In the genomic region with DNA sequence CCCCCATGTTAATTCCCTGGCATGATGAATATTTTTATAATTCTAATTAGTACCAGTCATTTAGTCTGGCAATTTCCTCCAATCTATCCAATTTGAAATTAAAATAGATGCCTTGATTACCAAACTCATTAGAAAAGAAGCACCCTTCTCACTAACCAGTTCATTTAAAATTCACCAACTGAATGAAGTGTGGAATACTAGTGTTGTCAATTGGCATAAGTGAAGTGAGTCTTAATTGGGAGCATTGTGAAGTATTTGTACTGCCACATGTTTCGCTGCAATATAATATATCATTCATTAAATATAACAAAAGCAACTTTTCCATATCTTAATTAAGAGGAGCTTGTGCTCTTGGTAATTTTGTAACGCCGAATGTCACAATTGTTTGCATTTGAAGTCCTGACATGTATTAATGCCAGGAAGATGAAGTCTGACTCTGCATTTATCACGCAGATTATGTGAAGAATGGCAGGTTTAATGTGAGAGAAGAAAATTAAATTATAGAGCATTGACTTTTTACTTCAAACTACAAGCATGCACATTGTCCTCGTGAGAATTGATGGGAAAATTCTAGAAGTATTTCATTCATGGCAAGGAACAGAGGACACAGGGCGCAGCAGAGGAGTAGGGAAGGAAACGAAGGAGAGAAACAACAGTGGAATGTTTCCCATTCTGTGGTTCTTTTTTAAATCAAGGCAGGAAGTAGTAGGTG, we compare ENCODE assay signal across 18 mouse cellular contexts.
"Had no signal": no experiment of that assay in that cellular context is flagged by ENCODE, and none has a peak within 500 bp of the region (broad histone marks: within the 10 kb centered on the region; RNA-seq: fewer than 3 reads in every experiment).

No protein-coding gene starts in this region.

- DNase-seq: kidney, adult 8-10 months; kidney, postnatal 10 days; kidney, postnatal 36 days; liver, postnatal 0 days; thymus, postnatal 36 days had no signal

- H3K27ac ChIP-seq: kidney, embryonic 15.5 days; limb, embryonic 12.5 days; limb, embryonic 15.5 days; liver, embryonic 14.5 days; macrophage; midbrain, embryonic 12.5 days; midbrain, embryonic 15.5 days; neural tube, embryonic 12.5 days; neural tube, embryonic 15.5 days; stomach, postnatal 0 days had no signal

- ATAC-seq: liver, postnatal 0 days; lung, postnatal 0 days; midbrain, embryonic 15.5 days had no signal

- H3K4me2 ChIP-seq: kidney, embryonic 15.5 days; limb, embryonic 12.5 days; limb, embryonic 15.5 days; liver, embryonic 11.5 days; lung, embryonic 14.5 days; midbrain, embryonic 12.5 days; midbrain, embryonic 15.5 days; neural tube, embryonic 12.5 days; neural tube, embryonic 15.5 days had no signal

- H3K4me1 ChIP-seq: kidney, embryonic 15.5 days; limb, embryonic 12.5 days; limb, embryonic 15.5 days; neural tube, embryonic 12.5 days had no signal

- H3K36me3 ChIP-seq: kidney, embryonic 15.5 days; limb, embryonic 12.5 days; limb, embryonic 15.5 days; midbrain, embryonic 12.5 days; midbrain, embryonic 15.5 days; neural tube, embryonic 12.5 days; neural tube, embryonic 15.5 days had no signal

- H3K9ac ChIP-seq: kidney, embryonic 15.5 days; limb, embryonic 12.5 days; limb, embryonic 15.5 days; liver, embryonic 14.5 days; liver, postnatal 0 days; lung, embryonic 14.5 days; midbrain, embryonic 12.5 days; midbrain, embryonic 15.5 days; neural tube, embryonic 12.5 days; neural tube, embryonic 15.5 days had no signal

- H3K4me3 ChIP-seq: kidney, embryonic 15.5 days; limb, embryonic 12.5 days; limb, embryonic 15.5 days; midbrain, embryonic 12.5 days; midbrain, embryonic 15.5 days; neural tube, embryonic 12.5 days; neural tube, embryonic 15.5 days had no signal

- H3K9me3 ChIP-seq: kidney, embryonic 15.5 days; limb, embryonic 15.5 days; midbrain, embryonic 15.5 days; neural tube, embryonic 12.5 days; neural tube, embryonic 15.5 days had no signal

- H3K27me3 ChIP-seq: kidney, embryonic 15.5 days; limb, embryonic 12.5 days; limb, embryonic 15.5 days; midbrain, embryonic 12.5 days; midbrain, embryonic 15.5 days; neural tube, embryonic 12.5 days; neural tube, embryonic 15.5 days had no signal
